ENCODE assay signal across 12 mouse cellular contexts in the genomic region with DNA sequence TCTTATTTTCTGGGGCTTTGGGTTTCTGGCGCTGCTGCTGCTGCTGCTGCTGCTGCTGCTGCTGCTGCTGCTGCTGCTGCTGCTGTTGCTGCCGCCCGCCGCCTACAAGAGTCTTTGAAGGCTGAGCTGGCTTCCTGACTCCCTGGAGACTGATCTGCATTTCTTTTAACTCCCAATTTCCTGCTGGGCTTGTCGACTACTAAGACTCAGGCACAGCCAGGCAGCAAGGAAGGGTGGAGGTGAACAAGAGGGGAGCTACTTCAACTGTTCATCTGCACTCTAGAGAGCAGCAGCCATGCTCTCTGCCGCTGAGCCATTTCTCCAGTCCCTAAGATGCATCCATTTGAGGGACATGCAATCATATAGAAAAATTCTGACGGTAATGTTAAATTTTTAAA. TPM values are rescaled to one million over a fixed set of nuclear protein-coding genes. Genes with fewer than 3 reads are reported as not detected.
DNase-seq lines count a peak whose midpoint lies in the region; ATAC-seq lines count a peak whose summit lies in the region.
"Had no signal": no experiment of that assay in that cellular context is flagged by ENCODE, and none has a peak within 500 bp of the region (broad histone marks: within the 10 kb centered on the region; RNA-seq: fewer than 3 reads in every experiment).

No protein-coding gene starts in this region.

- no peaks in the 10 kb centered on the region for H3K27me3 ChIP-seq in neural tube, embryonic 11.5 days (ENCODE audit: control insufficient read depth, insufficient read depth, low read length)
- no peaks in the 10 kb centered on the region for H3K27me3 ChIP-seq in embryonic facial prominence, embryonic 12.5 days
- H3K27me3 ChIP-seq in midbrain, embryonic 11.5 days (ENCODE audit: control insufficient read depth, insufficient read depth, low read length): no peaks in the 10 kb centered on the region
- H3K27me3 ChIP-seq in intestine, embryonic 16.5 days (replicated peaks; ENCODE audit: control insufficient read depth, insufficient read depth, low read length): no peaks in the 10 kb centered on the region

- no peaks in the 10 kb centered on the region for H3K4me1 ChIP-seq in neural tube, embryonic 11.5 days (ENCODE audit: control insufficient read depth, insufficient read depth, low read length)
- peaks cover 2% of the 10 kb centered on the region; the same call in 1 of the 2 replicates for H3K4me1 ChIP-seq in embryonic facial prominence, embryonic 12.5 days
- H3K4me1 ChIP-seq in midbrain, embryonic 11.5 days (ENCODE audit: control insufficient read depth, insufficient read depth, low read length): peaks cover 6% of the 10 kb centered on the region; the same call in 1 of the 2 replicates
- H3K4me1 ChIP-seq in intestine, embryonic 16.5 days (ENCODE audit: control insufficient read depth, insufficient read depth, low read length): no peaks in the 10 kb centered on the region

- no peaks in the 10 kb centered on the region for H3K36me3 ChIP-seq in neural tube, embryonic 11.5 days (ENCODE audit: control insufficient read depth, insufficient read depth, low read length)
- no peaks in the 10 kb centered on the region for H3K36me3 ChIP-seq in embryonic facial prominence, embryonic 12.5 days
- H3K36me3 ChIP-seq in midbrain, embryonic 11.5 days (ENCODE audit: control insufficient read depth, insufficient read depth, low read length): no peaks in the 10 kb centered on the region
- H3K36me3 ChIP-seq in intestine, embryonic 16.5 days (ENCODE audit: control insufficient read depth, insufficient read depth, low read length): no peaks in the 10 kb centered on the region

- no peak overlapping the region for H3K27ac ChIP-seq in neural tube, embryonic 11.5 days (ENCODE audit: low read depth, low read length)
- H3K27ac ChIP-seq in embryonic facial prominence, embryonic 12.5 days: no peak overlapping the region
- no peak overlapping the region for H3K27ac ChIP-seq in midbrain, embryonic 11.5 days (ENCODE audit: low read depth, low read length)
- no peak overlapping the region for H3K27ac ChIP-seq in intestine, embryonic 16.5 days (ENCODE audit: low read length)

- no peaks in the 10 kb centered on the region for H3K9me3 ChIP-seq in neural tube, embryonic 11.5 days (ENCODE audit: control insufficient read depth, low read length)
- H3K9me3 ChIP-seq in embryonic facial prominence, embryonic 12.5 days: no peaks in the 10 kb centered on the region; the same call in 1 of the 2 replicates
- no peaks in the 10 kb centered on the region for H3K9me3 ChIP-seq in midbrain, embryonic 11.5 days (ENCODE audit: control insufficient read depth, low read length)
- H3K9me3 ChIP-seq in intestine, embryonic 16.5 days (ENCODE audit: control insufficient read depth, low read length): no peaks in the 10 kb centered on the region

- no peak overlapping the region for H3K4me3 ChIP-seq in neural tube, embryonic 11.5 days (ENCODE audit: low read depth, low read length)
- H3K4me3 ChIP-seq in embryonic facial prominence, embryonic 12.5 days: no peak overlapping the region
- no peak overlapping the region for H3K4me3 ChIP-seq in midbrain, embryonic 11.5 days (ENCODE audit: low read depth, low read length)
- no peak overlapping the region for H3K4me3 ChIP-seq in intestine, embryonic 16.5 days (ENCODE audit: low read length)

- no peak overlapping the region for H3K9ac ChIP-seq in neural tube, embryonic 11.5 days (ENCODE audit: low read length)
- H3K9ac ChIP-seq in embryonic facial prominence, embryonic 12.5 days: no peak overlapping the region
- H3K9ac ChIP-seq in midbrain, embryonic 11.5 days (ENCODE audit: low read length): 0 out of 2 replicates have a peak overlapping the region, but pooled peaks have one; percentile 12
- H3K9ac ChIP-seq in intestine, embryonic 16.5 days (ENCODE audit: low read depth, low read length): no peak overlapping the region

- no peak overlapping the region for H3K4me2 ChIP-seq in neural tube, embryonic 11.5 days (ENCODE audit: low read depth)
- H3K4me2 ChIP-seq in embryonic facial prominence, embryonic 12.5 days (replicated peaks): peak overlapping the region; percentile 11; the same call in 1 of the 2 replicates
- H3K4me2 ChIP-seq in midbrain, embryonic 11.5 days: peak overlapping the region; percentile 12; the same call in 1 of the 2 replicates
- no peak overlapping the region for H3K4me2 ChIP-seq in intestine, embryonic 16.5 days (ENCODE audit: low read depth, low read length)

- DNase-seq in neural tube, embryonic 11.5 days (ENCODE audit: low spot score): peak; percentile 18
- DNase-seq in neural tube, embryonic 10.5 days (ENCODE audit: extremely low spot score, low spot score): no peak
- no peak for DNase-seq in midbrain, embryonic 11.5 days (ENCODE audit: low spot score, missing footprints)
- no peak for DNase-seq in frontal cortex, adult 2 months (ENCODE audit: extremely low spot score in 1 of 2, low spot score in 1 of 2)
- DNase-seq in frontal cortex, postnatal 25 days (ENCODE audit: low spot score in 2 of 2): no peak
- DNase-seq: kidney, postnatal 4 days; lung, adult 18-20 months; spleen, adult 18-20 months; thymus, adult 18-20 months had no signal

- 11% methylated on average over 7 of the region's 7 CpGs for WGBS in neural tube, embryonic 11.5 days
- 8% methylated on average over 7 of the region's 7 CpGs for WGBS in embryonic facial prominence, embryonic 12.5 days
- 4% methylated on average over 7 of the region's 7 CpGs for WGBS in midbrain, embryonic 11.5 days
- 13% methylated on average over 7 of the region's 7 CpGs for WGBS in intestine, embryonic 16.5 days

- no peak for ATAC-seq in neural tube, embryonic 11.5 days (ENCODE audit: insufficient read depth, low FRiP score, low TSS enrichment)
- no peak for ATAC-seq in embryonic facial prominence, embryonic 12.5 days (ENCODE audit: insufficient number of reproducible peaks, insufficient read depth, low FRiP score, low TSS enrichment)
- ATAC-seq in midbrain, embryonic 11.5 days (ENCODE audit: low FRiP score): no peak
- ATAC-seq in intestine, embryonic 16.5 days: no peak
- ATAC-seq: inflammation-experienced regulatory T-cells, adult 6 months had no signal

RNA-seq across cellular contexts. Expression of gene Cfap57, which starts 30.8 kb away (rescaled TPM):
- 0.47 and 0.48 TPM in 2 replicates for polyA plus RNA-seq in neural tube, embryonic 11.5 days (2014; fragmentation: Nextera tagmentation; extraction: Ambion mirVana)
- 0.41 and 0.46 TPM in 2 replicates for polyA plus RNA-seq in embryonic facial prominence, embryonic 12.5 days (2016; fragmentation: Nextera tagmentation; extraction: Ambion mirVana)
- 1.0 and 1.2 TPM in 2 replicates for polyA plus RNA-seq in midbrain, embryonic 11.5 days (2014; fragmentation: Nextera tagmentation; extraction: Ambion mirVana)
- polyA plus RNA-seq in frontal cortex, adult 2 months (2012; rRNA removed): 0.36 and 0.50 TPM in 2 replicates
- polyA plus RNA-seq in intestine, embryonic 16.5 days (2015; fragmentation: Nextera tagmentation; extraction: Ambion mirVana): 0.97 and 1.0 TPM in 2 replicates

RNA-seq across cellular contexts. Expression of gene Ebna1bp2, which starts 30.9 kb away (rescaled TPM):
- polyA plus RNA-seq in neural tube, embryonic 11.5 days (2014; fragmentation: Nextera tagmentation; extraction: Ambion mirVana): 165 and 170 TPM in 2 replicates
- 154 and 165 TPM in 2 replicates for polyA plus RNA-seq in embryonic facial prominence, embryonic 12.5 days (2016; fragmentation: Nextera tagmentation; extraction: Ambion mirVana)
- polyA plus RNA-seq in midbrain, embryonic 11.5 days (2014; fragmentation: Nextera tagmentation; extraction: Ambion mirVana): 183 and 197 TPM in 2 replicates
- 49.0 and 54.8 TPM in 2 replicates for polyA plus RNA-seq in frontal cortex, adult 2 months (2012; rRNA removed)
- polyA plus RNA-seq in intestine, embryonic 16.5 days (2015; fragmentation: Nextera tagmentation; extraction: Ambion mirVana): 105 and 118 TPM in 2 replicates

RNA-seq across cellular contexts. Expression of gene Tmem125, which starts 45.9 kb away (rescaled TPM):
- polyA plus RNA-seq in neural tube, embryonic 11.5 days (2014; fragmentation: Nextera tagmentation; extraction: Ambion mirVana): 0.66 TPM in 1 of 2 replicates, not detected in the other
- polyA plus RNA-seq in embryonic facial prominence, embryonic 12.5 days (2016; fragmentation: Nextera tagmentation; extraction: Ambion mirVana): 0.80 and 0.87 TPM in 2 replicates
- polyA plus RNA-seq in midbrain, embryonic 11.5 days (2014; fragmentation: Nextera tagmentation; extraction: Ambion mirVana): 0.11 and 0.22 TPM in 2 replicates
- 10.0 and 12.3 TPM in 2 replicates for polyA plus RNA-seq in frontal cortex, adult 2 months (2012; rRNA removed)
- 20.0 and 20.1 TPM in 2 replicates for polyA plus RNA-seq in intestine, embryonic 16.5 days (2015; fragmentation: Nextera tagmentation; extraction: Ambion mirVana)
- polyA plus RNA-seq: inflammation-experienced regulatory T-cells, adult 6 months had no signal

Comparison
In these comparisons a context has a peak if more than half of its experiments do, and no peak if none do; other contexts are left out.
1. H3K4me2 ChIP-seq: peak in embryonic facial prominence, embryonic 12.5 days (single experiment) and midbrain, embryonic 11.5 days (single experiment); none in neural tube, embryonic 11.5 days (single experiment) and intestine, embryonic 16.5 days (single experiment).